Mouse (Mus musculus) liver, adult 2 months (tissue): ENCODE data around the gene Aox2.

Experiments used
- CTCF ChIP-seq: fragments of 200-500 bp; IDR thresholded peaks from 2 replicates; pipeline ENCODE4 v1.5.1; 2011; ENCODE audit warnings: low read depth, low read length, control low read depth
- POLR2A ChIP-seq: fragments of 200-500 bp; IDR thresholded peaks from 2 replicates; pipeline ENCODE4 v1.6.1; 2011; ENCODE audit warnings: low read length, control low read depth; ENCODE audit not compliant: insufficient read depth; ENCODE audit errors: extremely low read depth

GRCm38 (mm10) chr1:58244487-58244886 lies 33.6 kb upstream of the Aox2 start:
- TF ChIP-seq POLR2A (no peak), CTCF (no peak)
